Mouse (Mus musculus): Measurements from ENCODE around the gene Cplane1.

DNA sequence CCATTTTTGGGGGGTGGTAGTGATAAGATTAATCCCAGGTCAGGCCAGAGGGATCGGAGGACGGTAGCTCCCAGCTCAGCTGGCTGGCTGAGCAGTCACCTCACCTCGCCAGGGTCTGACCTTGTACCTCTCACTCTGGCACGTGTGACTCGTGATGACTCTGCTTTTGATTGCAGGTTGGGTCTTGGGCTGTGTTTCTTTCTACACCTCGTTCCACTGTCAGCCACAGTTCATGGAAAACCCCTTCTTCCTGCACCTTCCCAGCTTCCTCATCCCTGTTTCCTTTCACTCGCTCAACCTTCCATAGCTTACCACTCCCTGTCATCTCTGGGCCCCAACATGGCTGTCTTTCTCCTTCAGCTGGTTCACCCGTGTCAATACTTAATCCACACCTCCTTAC lies 103.0 kb downstream of the Cplane1 start:
- TF ChIP-seq CTCF (IDR thresholded peaks at IDR 0.05; ENCODE audit: low read depth) (no peak), EP300 (IDR thresholded peaks at IDR 0.05; ENCODE audit: low read depth) (no peak)
